Mouse (Mus musculus): ENCODE measurements around the gene Kpna4. TPM values are rescaled to one million over a fixed set of nuclear protein-coding genes. Genes with fewer than 3 reads are reported as not detected.

The Kpna4 gene
- polyA plus RNA-seq, 1 experiment from 2014 or later, result 42.9 TPM

GRCm38 (mm10) chr3:69142372-69142994 lies 15.6 kb upstream of the Kpna4 start:
- ATAC-seq (replicated peaks), result no peak
- H3K4me2 ChIP-seq (replicated peaks), result no peak overlapping the region
- H3K9me3 ChIP-seq, result no peaks in the 10 kb centered on the region
- H3K9ac ChIP-seq (replicated peaks), result no peak overlapping the region
- no peak overlapping the region for H3K27ac ChIP-seq (replicated peaks)
- WGBS, result 92% methylated on average over 7 of the region's 7 CpGs
- H3K4me1 ChIP-seq, result no peaks in the 10 kb centered on the region
- H3K36me3 ChIP-seq, result no peaks in the 10 kb centered on the region
- H3K4me3 ChIP-seq, result no peak overlapping the region
- H3K27me3 ChIP-seq, result no peaks in the 10 kb centered on the region

GRCm38 (mm10) chr3:69140851-69141250 lies 13.9 kb upstream of the Kpna4 start:
- H3K9ac ChIP-seq (replicated peaks), result no peak overlapping the region
- H3K4me2 ChIP-seq (replicated peaks), result no peak overlapping the region
- H3K9me3 ChIP-seq, result no peaks in the 10 kb centered on the region
- 81% methylated on average over 4 of the region's 4 CpGs for WGBS
- H3K27ac ChIP-seq (replicated peaks), result no peak overlapping the region
- ATAC-seq (replicated peaks), result no peak
- no peaks in the 10 kb centered on the region for H3K27me3 ChIP-seq
- no peaks in the 10 kb centered on the region for H3K36me3 ChIP-seq
- no peak overlapping the region for H3K4me3 ChIP-seq
- H3K4me1 ChIP-seq, result no peaks in the 10 kb centered on the region

GRCm38 (mm10) chr3:69136059-69136458 lies 9.1 kb upstream of the Kpna4 start:
- no peaks in the 10 kb centered on the region for H3K36me3 ChIP-seq
- H3K27ac ChIP-seq (replicated peaks), result no peak overlapping the region
- no peaks in the 10 kb centered on the region for H3K9me3 ChIP-seq
- no peak overlapping the region for H3K4me3 ChIP-seq
- no peak for ATAC-seq (replicated peaks)
- no peaks in the 10 kb centered on the region for H3K27me3 ChIP-seq
- H3K4me1 ChIP-seq, result no peaks in the 10 kb centered on the region
- 76% methylated on average over 6 of the region's 6 CpGs for whole genome bisulfite sequencing
- H3K9ac ChIP-seq (replicated peaks), result no peak overlapping the region
- no peak overlapping the region for H3K4me2 ChIP-seq (replicated peaks)

GRCm38 (mm10) chr3:69130973-69131372 lies 4.1 kb upstream of the Kpna4 start:
- ATAC-seq (replicated peaks), result no peak
- WGBS, result 94% methylated on average over 4 of the region's 4 CpGs
- no peaks in the 10 kb centered on the region for H3K9me3 ChIP-seq
- H3K27ac ChIP-seq (replicated peaks), result no peak overlapping the region
- H3K4me2 ChIP-seq (replicated peaks), result no peak overlapping the region
- peaks cover 5% of the 10 kb centered on the region; the same call in 1 of the 2 replicates for H3K4me1 ChIP-seq
- no peaks in the 10 kb centered on the region for H3K27me3 ChIP-seq
- H3K9ac ChIP-seq (replicated peaks), result no peak overlapping the region
- H3K36me3 ChIP-seq, result no peaks in the 10 kb centered on the region
- no peak overlapping the region for H3K4me3 ChIP-seq

- peaks cover 26% of the 10 kb centered on the region for H3K4me1 ChIP-seq
- no peak for ATAC-seq (replicated peaks)
- peak overlapping the region; percentile 100 for H3K4me3 ChIP-seq
- H3K27me3 ChIP-seq, result no peaks in the 10 kb centered on the region
- peak overlapping the region; percentile 72 for H3K4me2 ChIP-seq (replicated peaks)
- H3K27ac ChIP-seq (replicated peaks), result no peak overlapping the region
- peak overlapping the region; percentile 96; the same call in 1 of the 2 replicates for H3K9ac ChIP-seq (replicated peaks)
- H3K9me3 ChIP-seq, result no peaks in the 10 kb centered on the region
- 6% methylated on average over 9 of the region's 9 CpGs for WGBS
- no peaks in the 10 kb centered on the region for H3K36me3 ChIP-seq
Measured at GRCm38 (mm10) chr3:69127693-69128092, 780 bp upstream of the Kpna4 start.

- Histone ChIP-seq H3K9ac (replicated peaks) (peak overlapping the region; percentile 96), H3K27ac (replicated peaks) (peak overlapping the region; percentile 97; the same call in 1 of the 2 replicates), H3K9me3 (no peaks in the 10 kb centered on the region), H3K4me2 (replicated peaks) (peak overlapping the region; percentile 72), H3K36me3 (no peaks in the 10 kb centered on the region), H3K4me1 (peaks cover 26% of the 10 kb centered on the region), H3K4me3 (peak overlapping the region; percentile 100), H3K27me3 (no peaks in the 10 kb centered on the region)
- under 1% methylated on average over 10 of the region's 10 CpGs for WGBS
- peak; percentile 53 for ATAC-seq (replicated peaks)
Measured at GRCm38 (mm10) chr3:69127346-69127678, 399 bp upstream of the Kpna4 start.

GRCm38 (mm10) chr3:69125891-69126508 lies 913 bp downstream of the Kpna4 start:
- peak overlapping the region; percentile 100 for H3K4me3 ChIP-seq
- under 1% methylated on average over 35 of the region's 35 CpGs for WGBS
- no peaks in the 10 kb centered on the region for H3K27me3 ChIP-seq
- peak overlapping the region; percentile 97 for H3K27ac ChIP-seq (replicated peaks)
- no peaks in the 10 kb centered on the region for H3K36me3 ChIP-seq
- H3K4me2 ChIP-seq (replicated peaks), result peak overlapping the region; percentile 72
- peaks cover 26% of the 10 kb centered on the region for H3K4me1 ChIP-seq
- no peaks in the 10 kb centered on the region for H3K9me3 ChIP-seq
- peak overlapping the region; percentile 96 for H3K9ac ChIP-seq (replicated peaks)
- no peak for ATAC-seq (replicated peaks)

- ATAC-seq (replicated peaks), result no peak
- no peaks in the 10 kb centered on the region for H3K9me3 ChIP-seq
- H3K4me3 ChIP-seq, result peak overlapping the region; percentile 100
- H3K27me3 ChIP-seq, result no peaks in the 10 kb centered on the region
- WGBS, result 11% methylated on average over 4 of the region's 4 CpGs
- peaks cover 26% of the 10 kb centered on the region for H3K4me1 ChIP-seq
- H3K27ac ChIP-seq (replicated peaks), result peak overlapping the region; percentile 97
- peak overlapping the region; percentile 72 for H3K4me2 ChIP-seq (replicated peaks)
- H3K36me3 ChIP-seq, result no peaks in the 10 kb centered on the region
- peak overlapping the region; percentile 96 for H3K9ac ChIP-seq (replicated peaks)
Measured at GRCm38 (mm10) chr3:69125461-69125860, 1.5 kb downstream of the Kpna4 start.

- no peak overlapping the region for H3K4me3 ChIP-seq
- WGBS, result 57% methylated on average over 3 of the region's 3 CpGs
- ATAC-seq (replicated peaks), result 0 out of 2 replicates have a peak, but pooled peaks have one; percentile 51
- H3K9me3 ChIP-seq, result no peaks in the 10 kb centered on the region
- no peaks in the 10 kb centered on the region for H3K36me3 ChIP-seq
- no peak overlapping the region for H3K27ac ChIP-seq (replicated peaks)
- H3K4me1 ChIP-seq, result peaks cover 20% of the 10 kb centered on the region
- H3K4me2 ChIP-seq (replicated peaks), result no peak overlapping the region
- H3K27me3 ChIP-seq, result no peaks in the 10 kb centered on the region
- H3K9ac ChIP-seq (replicated peaks), result no peak overlapping the region
Measured at GRCm38 (mm10) chr3:69118827-69119226, 8.1 kb downstream of the Kpna4 start.

- Histone ChIP-seq H3K4me1 (peaks cover 12% of the 10 kb centered on the region), H3K9me3 (no peaks in the 10 kb centered on the region), H3K27ac (replicated peaks) (no peak overlapping the region), H3K4me3 (no peak overlapping the region), H3K9ac (replicated peaks) (no peak overlapping the region), H3K27me3 (no peaks in the 10 kb centered on the region), H3K36me3 (no peaks in the 10 kb centered on the region), H3K4me2 (replicated peaks) (no peak overlapping the region)
- 100% methylated on average over 1 of the region's 1 CpGs for WGBS
- ATAC-seq (replicated peaks), result no peak
Measured at GRCm38 (mm10) chr3:69114760-69115159, 12.2 kb downstream of the Kpna4 start.

GRCm38 (mm10) chr3:69113956-69114355 lies 13.0 kb downstream of the Kpna4 start:
- Histone ChIP-seq H3K27me3 (no peaks in the 10 kb centered on the region), H3K9ac (replicated peaks) (no peak overlapping the region), H3K36me3 (no peaks in the 10 kb centered on the region), H3K27ac (replicated peaks) (no peak overlapping the region), H3K4me2 (replicated peaks) (no peak overlapping the region), H3K4me3 (no peak overlapping the region), H3K4me1 (peaks cover 11% of the 10 kb centered on the region), H3K9me3 (no peaks in the 10 kb centered on the region)
- WGBS, result 72% methylated on average over 1 of the region's 1 CpGs
- ATAC-seq (replicated peaks), result no peak

GRCm38 (mm10) chr3:69109079-69109478 lies 17.8 kb downstream of the Kpna4 start:
- no peak for ATAC-seq (replicated peaks)
- 95% methylated on average over 1 of the region's 1 CpGs for WGBS

GRCm38 (mm10) chr3:69094456-69094855 lies 32.5 kb downstream of the Kpna4 start:
- no peaks in the 10 kb centered on the region for H3K27me3 ChIP-seq
- peaks cover 30% of the 10 kb centered on the region for H3K36me3 ChIP-seq
- H3K4me1 ChIP-seq, result no peaks in the 10 kb centered on the region
- ATAC-seq (replicated peaks), result no peak
- H3K9me3 ChIP-seq, result no peaks in the 10 kb centered on the region
- no peak overlapping the region for H3K9ac ChIP-seq (replicated peaks)
- H3K4me2 ChIP-seq (replicated peaks), result no peak overlapping the region
- H3K4me3 ChIP-seq, result no peak overlapping the region
- no peak overlapping the region for H3K27ac ChIP-seq (replicated peaks)
- WGBS, result 92% methylated on average over 7 of the region's 7 CpGs

More at GRCm38 (mm10) chr3:69109079-69109478, 17.8 kb downstream of the Kpna4 start:
- no peak overlapping the region for H3K27ac ChIP-seq (replicated peaks)
- no peak overlapping the region for H3K4me2 ChIP-seq (replicated peaks)
- H3K9me3 ChIP-seq, result no peaks in the 10 kb centered on the region
- no peaks in the 10 kb centered on the region for H3K27me3 ChIP-seq
- H3K4me1 ChIP-seq, result no peaks in the 10 kb centered on the region
- no peak overlapping the region for H3K4me3 ChIP-seq
- no peaks in the 10 kb centered on the region for H3K36me3 ChIP-seq
- H3K9ac ChIP-seq (replicated peaks), result no peak overlapping the region

All from forebrain, embryonic 15.5 days (tissue).